Mouse (Mus musculus) fat pad, adult 2 months (tissue): ENCODE measurements around the gene Mto1.

Source experiments
- DNase-seq: peaks from one replicate; pipeline ENCODE4 v3.0.0-alpha.2; 2011; ENCODE audit warnings: low read depth, low spot score; ENCODE audit errors: extremely low read depth

The Mto1 gene

DNA sequence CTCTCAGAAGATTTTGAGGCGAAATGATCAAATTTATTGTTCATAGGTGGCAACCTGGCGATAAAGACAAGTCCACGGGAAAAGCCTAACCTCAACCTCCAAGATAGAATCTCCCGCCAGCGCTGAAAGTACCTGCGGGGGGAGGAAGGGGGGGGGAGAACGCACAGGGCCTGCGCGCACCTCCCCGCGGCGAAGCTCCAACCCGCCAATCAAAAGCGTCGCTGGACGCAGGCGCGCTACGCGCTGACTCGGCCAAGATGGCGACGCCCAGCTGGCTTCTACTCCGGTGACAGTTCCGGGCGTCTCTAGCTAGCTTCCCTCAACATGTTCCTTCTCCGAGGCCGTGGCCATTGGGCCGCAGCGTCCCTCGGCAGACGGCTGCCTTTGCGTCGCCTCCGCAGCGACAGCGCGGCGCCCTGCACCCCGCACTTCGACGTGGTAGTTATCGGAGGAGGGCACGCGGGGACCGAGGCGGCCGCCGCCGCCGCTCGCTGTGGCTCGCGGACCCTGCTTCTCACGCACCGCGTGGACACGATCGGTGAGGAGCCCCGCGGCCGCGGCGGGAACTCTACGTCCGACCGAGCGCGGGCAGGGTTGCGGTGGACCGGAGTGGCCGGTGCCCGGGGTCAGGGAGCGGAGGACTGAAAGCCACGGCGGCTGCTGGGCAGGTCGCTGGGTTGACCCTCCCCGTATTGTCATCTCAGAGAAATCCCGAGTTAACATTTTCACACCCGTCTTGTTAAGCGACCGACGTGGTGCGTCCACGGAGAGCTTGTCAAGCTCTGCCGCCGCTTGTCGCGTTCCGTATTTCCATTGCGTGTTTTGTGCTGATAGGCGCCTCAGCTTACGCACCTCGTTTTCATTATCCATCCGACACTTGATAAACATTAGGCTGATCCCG lies at the start of gene Mto1, which contains the start of gene Gm17324:
Gene Mto1 (plus strand): TSS at position 236 of the 901 bp plus-strand sequence.
Gene Gm17324 (minus strand): TSS at position 814 of the 901 bp plus-strand sequence.
- DNase-seq, result no peak

DNA sequence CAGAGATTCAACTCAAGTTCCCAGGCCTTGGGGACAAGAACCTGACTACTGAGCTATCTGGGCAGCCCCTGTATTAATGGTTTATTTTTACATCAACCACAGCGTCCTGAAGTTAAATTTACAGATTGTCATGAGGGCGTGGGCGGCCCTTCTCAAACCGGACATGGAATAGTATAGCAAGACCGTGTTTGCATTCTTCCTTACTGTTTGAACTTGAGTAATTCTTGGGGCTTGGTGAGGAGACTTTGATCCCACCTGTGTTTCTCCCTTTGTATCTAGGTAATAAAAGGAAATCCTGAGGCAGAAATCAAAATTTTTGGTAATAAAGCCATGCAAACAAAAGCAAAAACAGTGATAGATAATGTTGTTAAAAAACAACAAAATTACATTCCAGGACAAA lies 47.4 kb upstream of the Mto1 start:
- DNase-seq, result no peak

DNA sequence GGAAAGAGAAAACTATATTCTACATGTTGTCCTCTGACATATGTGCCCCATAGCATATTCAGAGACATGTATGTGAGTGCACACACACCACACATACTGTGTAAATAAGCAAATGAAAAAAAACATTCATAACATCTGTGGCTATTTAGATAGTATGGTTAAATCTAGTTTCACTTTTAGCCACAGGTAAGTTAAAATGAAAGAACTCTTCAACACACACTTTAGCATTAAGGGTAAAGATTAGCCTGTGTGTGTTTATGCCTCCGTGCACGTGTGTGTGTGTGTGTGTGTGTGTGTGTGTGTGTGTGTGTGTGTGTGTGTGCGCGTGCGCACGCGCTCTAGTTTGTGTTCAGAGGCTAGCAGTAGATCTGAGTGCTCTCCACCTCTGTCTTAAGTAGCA lies 46.4 kb upstream of the Mto1 start:
- no peak for DNase-seq

DNA sequence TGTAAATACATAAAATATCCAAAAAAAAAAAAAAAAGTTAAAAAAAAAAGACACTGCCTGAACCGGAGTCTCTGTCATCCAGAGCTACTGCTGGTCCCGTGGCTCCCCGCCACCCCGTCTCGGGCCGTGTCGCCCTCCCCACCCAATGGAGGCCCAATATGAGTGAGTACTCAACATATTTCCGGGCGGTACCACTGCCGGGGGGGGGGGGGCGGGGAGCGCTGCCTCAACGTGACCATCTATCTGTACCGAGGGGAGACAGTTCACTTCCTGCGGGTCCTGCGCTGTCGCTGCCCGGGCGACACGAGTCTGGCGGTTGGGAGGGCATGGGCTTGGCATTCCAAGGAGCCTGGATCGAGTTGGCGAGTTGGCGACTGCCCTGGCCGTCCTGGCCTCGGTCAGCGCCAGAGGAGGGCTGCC lies 20.6 kb upstream of the Mto1 start:
- DNase-seq, result no peak

DNA sequence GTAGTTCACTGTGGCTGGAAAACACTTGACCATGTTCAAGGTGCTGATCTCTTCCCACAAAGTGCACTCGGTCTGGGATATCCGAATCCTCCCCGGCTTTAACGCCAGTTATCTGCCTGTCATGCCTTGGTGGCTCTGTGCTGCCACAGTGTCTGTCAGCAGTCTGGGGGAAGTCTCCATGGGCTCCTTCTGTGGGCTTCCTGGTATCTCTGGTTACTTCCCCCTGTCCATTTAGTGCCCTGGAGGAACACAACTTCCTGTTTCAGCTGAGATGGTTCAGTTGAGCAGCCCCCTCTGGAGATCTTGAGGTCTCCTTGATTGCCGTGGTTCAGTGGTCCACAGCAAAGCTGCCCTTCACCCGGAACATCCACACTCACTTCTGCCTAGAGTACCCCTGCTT lies 19.8 kb upstream of the Mto1 start:
- DNase-seq, result no peak

DNA sequence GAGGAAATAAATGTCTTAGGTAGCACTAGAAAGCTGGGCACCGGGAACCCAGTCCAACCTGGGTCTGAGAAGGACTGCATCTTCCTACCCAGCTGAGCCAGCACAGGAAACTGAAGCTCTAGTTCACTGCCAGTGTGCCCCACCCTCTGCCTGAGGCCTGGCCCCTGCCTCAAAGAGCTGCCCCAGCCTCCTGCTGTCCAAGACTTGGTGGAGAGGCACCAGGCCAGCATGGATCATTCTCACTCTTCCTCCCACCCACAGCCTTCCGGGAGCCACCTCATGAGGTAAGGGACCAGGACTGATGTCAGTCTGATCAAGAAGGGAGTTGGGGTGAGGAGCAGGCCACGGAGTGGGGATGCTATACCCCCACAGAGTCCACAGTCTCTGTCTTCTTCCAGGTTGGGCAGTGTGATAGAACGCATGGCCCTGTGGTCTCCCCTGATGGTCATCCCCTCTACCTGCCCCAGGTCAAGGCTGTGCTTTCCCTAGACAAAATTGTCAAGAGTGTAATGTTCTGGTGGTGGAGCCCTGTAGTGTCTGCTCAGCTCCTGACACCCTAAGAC lies 19.1 kb upstream of the Mto1 start:
- DNase-seq, result no peak

DNA sequence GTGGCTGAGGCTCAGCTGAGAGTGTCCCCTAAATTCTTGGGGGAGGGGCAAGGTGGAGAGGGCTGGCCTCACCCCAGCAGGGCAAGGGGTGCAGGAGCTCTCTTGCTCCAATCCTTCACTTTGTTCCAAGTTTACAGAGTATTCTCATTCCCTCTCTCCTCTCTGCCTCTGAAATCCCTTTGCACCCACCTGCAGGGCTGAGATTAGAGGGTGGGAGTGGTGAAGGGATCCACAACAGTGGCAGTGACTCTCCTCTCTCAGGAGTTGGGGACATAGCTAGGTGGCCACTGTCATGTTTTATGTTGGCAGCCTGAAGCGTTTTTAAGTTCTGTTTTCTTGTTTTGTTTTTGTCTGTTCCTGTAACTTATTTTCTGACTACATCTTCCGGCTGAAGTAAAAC lies 18.5 kb upstream of the Mto1 start:
- DNase-seq, result no peak

DNA sequence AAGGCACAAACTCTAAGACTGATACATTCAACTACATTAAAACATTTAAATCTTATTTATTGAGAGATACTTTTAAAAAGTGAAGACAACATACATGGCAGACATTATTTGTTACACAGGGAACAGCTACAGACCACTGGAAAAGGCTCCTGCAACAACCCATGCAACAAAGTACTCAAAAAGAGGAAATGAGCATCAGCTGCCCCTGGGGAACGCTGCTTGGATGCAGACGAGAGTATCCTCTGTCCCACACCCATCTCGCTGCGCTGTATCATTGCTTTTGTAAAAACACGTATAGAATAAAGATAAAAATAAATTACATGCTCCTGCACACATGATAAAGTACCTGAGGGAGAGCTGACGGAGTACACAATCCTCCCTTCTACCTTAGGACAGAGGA lies 17.5 kb upstream of the Mto1 start:
- DNase-seq, result no peak

DNA sequence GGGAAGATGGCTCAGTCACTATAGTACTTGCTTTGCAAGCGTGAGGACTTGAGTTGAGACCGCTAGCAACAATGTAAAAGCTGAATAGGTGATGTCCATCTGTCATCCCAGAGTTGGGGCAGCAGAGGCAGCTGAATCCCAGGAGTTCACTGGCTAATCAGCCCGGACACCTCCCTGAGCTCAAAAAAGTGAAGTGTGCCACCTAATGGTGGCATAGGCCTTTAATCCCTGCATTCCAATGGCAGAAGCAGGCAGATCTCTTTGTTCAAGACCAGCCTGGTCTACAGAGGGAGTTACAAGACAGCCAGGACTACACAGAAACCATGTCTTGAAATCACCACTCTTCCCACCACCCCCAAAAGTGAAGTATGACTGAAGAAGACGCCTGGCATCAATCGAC lies 15.5 kb upstream of the Mto1 start:
- DNase-seq, result no peak

DNA sequence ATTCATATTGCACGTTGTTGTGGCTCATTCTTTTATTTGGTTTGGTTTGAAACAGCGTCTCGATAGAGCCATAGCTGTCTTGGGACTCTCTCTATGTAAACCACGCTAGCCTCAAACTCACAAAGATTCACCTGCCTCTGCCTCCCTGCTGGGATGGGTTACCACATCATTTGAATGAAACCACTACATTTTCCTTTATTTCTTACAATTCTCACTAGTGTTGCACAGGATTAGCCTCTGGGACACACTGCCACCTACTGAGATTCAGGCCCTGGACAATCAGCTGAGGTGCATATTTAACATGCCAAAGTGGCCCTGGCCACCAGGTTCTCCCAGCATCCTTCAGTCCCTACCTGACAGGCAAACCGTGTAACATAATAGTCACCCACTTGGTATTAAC lies 8.6 kb upstream of the Mto1 start:
- no peak for DNase-seq

DNA sequence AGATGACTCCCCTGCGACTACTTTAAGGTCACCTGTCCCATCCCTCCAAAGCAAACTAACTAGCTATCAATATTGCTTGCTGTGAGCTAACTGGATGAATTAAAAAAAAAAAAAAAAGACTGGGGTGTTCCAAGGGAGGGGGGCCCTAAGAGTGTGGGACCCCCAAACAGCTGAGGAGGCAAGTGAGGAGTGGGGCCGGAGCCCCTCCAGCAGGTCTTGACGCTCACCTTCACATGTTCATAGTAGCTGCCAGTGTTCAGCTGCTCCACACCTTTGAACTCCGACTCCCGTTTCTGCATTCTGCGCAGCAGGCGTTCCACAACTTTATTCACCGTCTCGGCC lies 5.8 kb upstream of the Mto1 start:
- no peak for DNase-seq

DNA sequence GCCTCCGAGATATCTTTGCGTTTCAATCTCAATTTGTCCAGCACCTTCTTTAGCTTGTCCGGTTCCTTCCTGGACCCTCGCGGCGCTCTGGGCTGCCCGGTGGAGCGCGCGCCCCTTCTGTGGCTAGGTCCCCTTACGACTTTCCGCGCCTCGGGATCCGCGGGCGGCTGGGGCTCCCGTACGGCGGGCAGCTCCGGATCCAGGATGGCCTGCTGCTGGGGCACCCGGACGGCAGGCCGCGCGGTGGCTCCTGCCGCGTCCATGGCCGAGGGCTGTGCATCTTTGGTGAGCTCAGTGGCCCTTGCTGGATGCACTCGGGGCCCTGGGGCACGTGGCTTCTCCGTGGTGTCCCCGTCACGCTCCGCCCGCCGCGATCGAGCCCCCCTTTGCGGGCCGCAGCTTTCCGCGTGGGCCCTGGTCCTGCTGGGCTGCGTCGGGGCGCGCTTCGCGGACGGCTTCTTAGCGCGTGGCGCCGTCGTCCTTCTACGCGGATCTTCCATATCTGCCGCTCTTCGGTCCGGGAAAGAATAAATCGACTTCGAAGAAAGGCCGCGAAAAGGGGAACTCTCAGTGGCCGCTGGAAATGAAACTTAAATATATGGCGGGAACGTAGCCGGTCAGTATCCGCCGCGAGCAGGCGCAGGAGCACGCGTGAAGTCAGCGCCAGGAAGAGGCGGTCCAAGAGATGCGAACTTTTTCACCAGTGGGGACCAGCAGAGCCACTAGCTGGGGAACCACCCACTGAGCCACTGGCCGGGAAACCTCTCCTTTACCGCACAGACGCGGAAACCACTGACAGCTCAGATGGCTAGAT lies 5.2 kb upstream of the Mto1 start, which contains the start of gene Cgas:
Gene Cgas (minus strand): TSS at position 659 of the 814 bp plus-strand sequence.
- DNase-seq, result no peak

DNA sequence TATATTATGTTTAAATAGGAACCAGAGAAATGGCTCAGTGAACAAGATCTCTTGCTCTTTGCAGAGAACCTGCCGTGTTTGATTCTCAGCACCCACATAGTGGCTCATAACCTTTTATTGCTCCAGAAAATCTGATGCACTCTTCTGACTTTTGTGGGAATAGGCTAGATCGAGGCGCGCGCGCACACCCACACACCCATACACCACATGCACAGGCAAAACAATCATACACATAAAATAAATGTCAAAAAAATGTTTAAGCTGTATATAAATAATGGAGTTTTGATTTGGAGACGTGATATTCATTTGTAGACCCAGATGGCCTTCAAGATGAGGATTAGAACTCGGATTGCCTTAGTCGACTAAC lies 419 bp upstream of the Mto1 start:
- DNase-seq, result no peak

DNA sequence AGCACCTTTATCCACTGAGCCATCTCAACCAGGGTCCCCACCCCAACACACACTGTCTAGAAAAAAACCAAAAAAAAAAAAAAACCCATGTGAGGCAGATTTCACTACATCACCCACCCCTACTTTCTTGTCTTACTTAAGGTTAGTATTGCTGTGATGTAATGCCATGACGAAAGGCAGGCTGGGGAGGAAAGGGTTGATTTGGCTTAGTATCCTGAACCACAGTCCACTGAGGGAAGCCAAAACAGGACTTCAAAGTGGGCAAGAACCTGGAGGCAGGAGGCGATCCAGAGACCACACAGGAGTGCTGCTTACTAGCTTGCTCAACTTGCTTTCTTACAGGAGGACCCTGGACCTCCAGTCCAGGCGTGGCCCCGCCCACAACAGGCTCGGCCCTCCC lies 2.4 kb downstream of the Mto1 start:
- DNase-seq, result no peak

DNA sequence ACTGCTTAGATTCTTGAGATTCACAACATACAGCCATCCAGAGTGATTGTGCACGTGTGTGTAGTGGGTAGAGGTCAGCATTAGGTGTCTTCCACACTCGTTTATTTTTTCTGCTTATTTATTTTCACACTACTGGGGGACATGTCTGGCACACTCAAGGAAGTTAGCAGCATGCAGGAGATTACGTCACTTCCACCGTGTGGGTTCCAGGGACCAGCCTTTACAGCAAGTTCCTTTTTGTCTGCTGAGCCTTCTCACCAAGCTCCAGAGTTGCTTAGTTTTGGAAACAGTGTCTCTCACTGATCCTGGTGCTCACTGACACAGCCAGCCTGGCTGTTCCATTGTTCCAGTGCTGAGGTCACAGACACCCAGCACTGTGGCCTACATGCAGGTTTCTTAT lies 3.4 kb downstream of the Mto1 start:
- DNase-seq, result no peak

DNA sequence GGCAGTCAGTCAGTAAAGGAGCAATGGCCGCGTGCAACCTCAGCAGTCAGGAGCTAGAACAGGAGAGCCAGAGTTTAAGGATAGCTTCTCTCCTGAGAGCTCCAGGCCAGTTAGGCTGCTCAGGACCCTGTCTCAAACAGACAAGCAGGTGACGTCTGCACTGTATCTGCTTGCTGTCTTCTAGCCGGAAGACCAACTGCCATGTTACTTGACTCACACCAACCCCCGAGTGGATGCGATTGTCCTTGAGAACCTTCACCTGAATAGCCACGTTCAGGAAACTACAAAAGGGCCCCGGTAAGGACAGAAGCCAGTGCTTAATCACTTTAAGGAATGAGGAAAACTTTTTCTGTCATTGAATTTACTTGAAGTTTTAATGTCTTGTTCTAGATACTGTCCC lies 9.0 kb downstream of the Mto1 start:
- no peak for DNase-seq

DNA sequence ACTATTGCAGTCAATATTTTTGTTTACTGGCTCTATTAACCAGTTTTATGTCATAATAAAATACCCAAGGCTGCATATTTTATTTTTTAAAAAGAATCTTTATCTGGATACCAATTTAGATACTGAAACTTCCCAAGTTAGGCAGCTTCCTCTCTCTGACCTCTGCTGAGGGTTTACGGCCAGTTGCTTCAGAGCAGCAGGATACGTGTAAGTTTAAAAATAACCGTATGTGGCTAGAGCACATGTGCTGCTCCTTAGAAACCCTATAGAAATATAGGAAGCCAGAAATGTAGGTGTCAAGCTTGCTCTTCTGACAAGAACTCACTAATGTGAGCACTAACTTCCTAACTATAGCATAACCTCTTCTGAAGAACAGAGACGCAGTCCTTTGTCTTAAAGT lies 15.3 kb downstream of the Mto1 start:
- no peak for DNase-seq

DNA sequence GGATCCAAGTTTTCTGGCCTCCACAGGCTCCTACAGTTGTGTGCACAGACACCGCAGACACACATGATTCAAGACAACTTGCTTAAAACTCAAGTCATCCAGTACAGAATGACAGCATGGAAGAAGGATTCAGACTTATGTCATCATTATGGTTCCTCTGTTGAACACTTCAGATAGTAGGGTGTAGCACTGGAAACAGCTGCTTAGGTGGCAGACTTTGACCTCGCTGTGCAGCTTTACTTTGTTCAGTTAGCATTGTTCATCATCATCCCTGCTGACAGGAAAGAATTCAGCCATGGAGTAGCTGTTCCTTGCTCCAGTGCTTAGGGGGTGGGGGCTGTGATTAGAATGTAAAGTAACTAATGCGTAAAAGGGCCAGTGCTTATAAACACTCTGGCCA lies 17.7 kb downstream of the Mto1 start:
- DNase-seq, result no peak

DNA sequence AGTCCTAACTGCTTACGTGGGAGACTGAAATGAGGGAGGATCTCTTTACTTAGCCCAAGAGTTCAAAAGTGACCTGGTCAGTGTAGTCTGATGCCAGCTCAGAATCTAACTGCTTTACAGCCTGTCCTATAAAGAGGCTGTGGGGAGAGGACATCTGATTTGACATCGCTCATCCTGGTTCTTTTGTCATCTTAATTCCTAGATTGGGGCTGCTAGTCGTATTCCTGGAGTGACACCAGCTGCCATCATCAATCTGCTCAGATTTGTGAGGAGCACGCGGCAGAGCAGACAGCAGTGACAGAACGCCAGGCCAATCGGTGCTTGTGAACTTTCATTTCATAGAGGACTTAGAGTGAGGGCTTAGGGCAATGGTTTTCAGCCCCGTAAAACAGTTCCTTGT lies 25.6 kb downstream of the Mto1 start:
- no peak for DNase-seq

DNA sequence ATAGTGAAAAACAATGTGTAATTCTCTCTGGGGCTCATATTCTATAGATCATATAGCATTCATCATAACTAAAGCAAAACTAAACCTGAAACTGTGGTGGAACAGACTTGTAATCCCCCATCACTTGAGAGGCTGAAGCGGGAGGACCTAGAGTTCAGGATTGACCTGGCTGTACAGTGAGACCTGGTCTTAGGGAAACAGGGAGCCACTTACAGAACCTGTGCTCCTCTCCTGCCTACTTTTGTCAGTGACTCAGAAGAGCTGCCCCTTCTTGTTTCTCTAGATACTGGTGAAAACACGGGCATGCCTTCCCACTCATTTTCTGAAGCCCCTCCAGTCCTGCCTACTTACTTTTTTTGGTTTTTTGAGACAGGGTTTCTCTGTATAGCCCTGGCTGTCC lies 26.3 kb downstream of the Mto1 start:
- no peak for DNase-seq

DNA sequence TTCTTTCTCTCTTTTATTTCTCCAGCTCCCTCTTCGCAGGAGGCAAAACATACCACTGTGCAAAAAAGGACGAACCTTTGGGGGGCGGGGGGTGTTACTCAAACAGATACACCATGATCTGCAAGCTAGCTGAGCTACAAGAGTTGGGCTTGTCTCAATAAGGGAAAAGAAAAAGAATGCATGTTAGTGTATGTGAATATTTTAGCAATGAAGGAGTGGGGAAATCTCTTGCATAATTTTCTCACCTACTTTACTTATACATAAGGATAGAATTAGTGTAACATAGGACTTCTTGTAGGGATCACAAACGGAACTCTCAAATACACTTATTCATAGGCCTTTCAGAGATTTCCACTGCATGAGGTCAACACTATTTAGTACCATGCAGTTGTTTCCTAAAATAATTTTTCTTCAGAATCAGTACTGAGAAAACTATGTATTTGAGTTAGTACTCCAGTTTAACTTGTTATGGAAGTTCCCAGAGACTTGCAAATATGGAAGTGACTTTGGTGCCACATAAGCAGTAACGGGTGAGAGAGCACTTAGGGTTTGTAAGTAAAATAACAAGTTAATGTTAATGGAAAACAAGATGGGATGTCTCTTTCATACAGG lies 26.9 kb downstream of the Mto1 start:
- no peak for DNase-seq

DNA sequence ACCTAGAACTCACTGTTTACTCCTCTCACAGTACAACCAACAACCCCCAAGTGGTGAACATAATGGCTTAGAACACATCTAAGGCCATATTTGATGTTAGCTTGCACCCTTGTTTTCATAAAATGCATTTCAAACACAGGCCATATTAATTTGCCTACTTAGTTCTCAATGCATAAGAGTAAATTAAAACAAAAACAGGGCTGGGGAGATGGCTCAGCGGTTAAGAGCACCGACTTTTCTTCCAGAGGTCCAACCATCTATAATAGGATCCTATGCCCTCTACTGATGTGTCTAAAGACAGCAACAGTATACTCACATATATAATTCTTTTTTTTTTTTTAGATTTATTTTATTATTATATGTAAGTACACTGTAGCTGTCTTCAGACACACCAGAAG lies 27.4 kb downstream of the Mto1 start:
- no peak for DNase-seq
